Mouse (Mus musculus) hindbrain, embryonic 14.5 days (tissue): ENCODE results near the gene Aqr. TPM values are rescaled to one million over a fixed set of nuclear protein-coding genes. Genes with fewer than 3 reads are reported as not detected.
A peak's percentile ranks its signal among the peaks of the same experiment; 100 is the strongest.

Experiments
- ATAC-seq: fragments of 200-750 bp; cut with Nextera tagmentation; 2 replicates; pipeline ENCODE4 v1.8.0; 2017; ENCODE audit warnings: moderate number of reproducible peaks, mild to moderate bottlenecking, moderate TSS enrichment, moderate library complexity; ENCODE audit not compliant: low FRiP score
- DNase-seq: peaks from one replicate; pipeline ENCODE4 v3.0.0-alpha.2; 2015; ENCODE audit warnings: low spot score
- H3K27ac ChIP-seq: fragments of 300-500 bp; sonication (generic); 2 replicates; pipeline ENCODE4 v1.5.1; 2014; ENCODE audit warnings: mild to moderate bottlenecking, moderate library complexity
- H3K27me3 ChIP-seq: fragments of 300-500 bp; sonication (generic); 2 replicates; pipeline ENCODE4 v1.6.1; 2014; ENCODE audit warnings: mild to moderate bottlenecking, low read length, mixed read lengths; ENCODE audit not compliant: control insufficient read depth, insufficient read depth
- H3K36me3 ChIP-seq: fragments of 300-500 bp; sonication (generic); replicated peaks from 2 replicates; pipeline ENCODE4 v1.6.1; 2014; ENCODE audit not compliant: control insufficient read depth, insufficient read depth
- H3K4me1 ChIP-seq: fragments of 300-500 bp; sonication (generic); replicated peaks from 2 replicates; pipeline ENCODE4 v1.6.1; 2014; ENCODE audit warnings: antibody characterized with exemption, low read length, mixed read lengths; ENCODE audit not compliant: control insufficient read depth, insufficient read depth
- H3K4me2 ChIP-seq: fragments of 300-500 bp; sonication (generic); replicated peaks from 2 replicates; pipeline ENCODE4 v1.6.1; 2014; ENCODE audit warnings: mild to moderate bottlenecking, moderate library complexity
- H3K4me3 ChIP-seq: fragments of 300-500 bp; sonication (generic); replicated peaks from 2 replicates; pipeline ENCODE4 v1.5.1; 2014; ENCODE audit warnings: mild to moderate bottlenecking, low read length
- H3K9ac ChIP-seq: fragments of 300-500 bp; sonication (generic); 2 replicates; pipeline ENCODE4 v1.6.1; 2014
- H3K9me3 ChIP-seq: fragments of 300-500 bp; sonication (generic); 2 replicates; pipeline ENCODE4 v1.6.1; 2016; ENCODE audit warnings: low read length; ENCODE audit not compliant: control insufficient read depth
- WGBS: fragments of 180-500 bp; shearing (Covaris S2); extraction: QIAGEN DNeasy Blood & Tissue Kit; methylation state at CpG from one replicate; pipeline ENCODE4 v1.1.7; 2014; 5-methylcytosine and 5-hydroxymethylcytosine counted together
- microRNA-seq: library from miRNA; unstranded; fragments of <30 nt; microRNA quantifications from one replicate; pipeline ENCODE4, GENCODE M21; 2016
- polyA plus RNA-seq: library from polyadenylated mRNA; unstranded; fragments of >200 nt; fragmentation: Nextera tagmentation; extraction: Ambion mirVana; gene quantifications from 2 replicates; pipeline ENCODE4 v1.2.1, GENCODE M21; 2014

The Aqr gene
- polyA plus RNA-seq, 1 experiment from 2014 or later = 42.9 TPM

DNA sequence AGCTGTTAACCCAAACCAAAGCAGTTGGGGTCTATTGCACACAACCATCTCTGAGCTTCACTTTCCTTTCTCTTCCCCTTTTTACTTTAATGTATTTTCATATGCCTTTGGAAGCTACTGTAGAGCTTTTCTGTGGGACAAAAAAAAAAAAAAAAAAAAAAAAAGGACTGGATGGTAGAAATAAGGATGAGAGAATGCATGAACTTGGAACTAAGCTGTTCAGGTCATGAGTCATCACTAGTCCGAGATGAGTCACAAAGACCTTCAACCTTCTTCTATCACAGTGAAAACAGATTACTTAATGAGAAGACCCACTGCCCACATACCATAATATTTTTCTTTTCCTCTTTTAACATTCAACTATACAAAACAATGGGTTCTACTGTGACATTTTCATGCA lies 127.2 kb downstream of the Aqr start:
- DNase-seq (no peak), ATAC-seq (no peak)
- WGBS = 69% methylated on average over 1 of the region's 1 CpGs
- Histone ChIP-seq H3K4me3 (no peak overlapping the region), H3K4me2 (no peak overlapping the region), H3K36me3 (no peaks in the 10 kb centered on the region), H3K27ac (no peak overlapping the region), H3K9me3 (no peaks in the 10 kb centered on the region), H3K27me3 (no peaks in the 10 kb centered on the region), H3K9ac (no peak overlapping the region), H3K4me1 (0 out of 2 replicates have a peak, but pooled peaks cover 3% of the 10 kb centered on the region)

DNA sequence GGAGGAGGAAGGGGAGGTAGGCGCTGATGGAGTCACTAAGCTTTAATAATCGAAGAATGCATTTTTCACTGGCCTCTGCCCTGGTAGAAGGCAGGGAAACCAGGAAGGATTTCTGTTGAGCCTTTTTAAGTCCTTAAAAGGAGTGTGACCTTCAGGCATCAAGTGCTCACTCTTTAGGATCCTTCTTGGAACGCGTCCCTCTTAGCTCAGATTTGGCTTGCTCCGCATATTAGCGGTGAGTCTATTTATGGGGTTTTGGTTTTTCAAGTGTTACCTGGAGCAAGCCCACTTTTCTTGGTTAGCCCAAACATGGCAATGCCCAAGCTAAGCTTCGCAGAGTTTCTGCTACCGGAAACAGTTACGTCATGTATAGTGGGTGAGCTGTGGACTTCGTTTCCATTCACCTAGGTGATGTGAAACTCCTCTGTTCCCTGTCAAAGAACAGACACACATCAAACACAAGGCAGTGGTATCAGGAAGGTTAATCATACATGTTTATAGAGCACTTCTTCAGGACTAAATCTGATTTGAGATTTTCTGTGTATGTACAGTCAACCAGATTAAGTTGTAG lies 128.5 kb downstream of the Aqr start:
- Histone ChIP-seq H3K9me3 (no peaks in the 10 kb centered on the region), H3K4me3 (no peak overlapping the region), H3K4me1 (0 out of 2 replicates have a peak, but pooled peaks cover 3% of the 10 kb centered on the region), H3K4me2 (no peak overlapping the region), H3K9ac (no peak overlapping the region), H3K36me3 (no peaks in the 10 kb centered on the region), H3K27me3 (no peaks in the 10 kb centered on the region), H3K27ac (no peak overlapping the region)
- 94% methylated on average over 10 of the region's 10 CpGs for WGBS
- ATAC-seq = no peak
- DNase-seq = no peak

DNA sequence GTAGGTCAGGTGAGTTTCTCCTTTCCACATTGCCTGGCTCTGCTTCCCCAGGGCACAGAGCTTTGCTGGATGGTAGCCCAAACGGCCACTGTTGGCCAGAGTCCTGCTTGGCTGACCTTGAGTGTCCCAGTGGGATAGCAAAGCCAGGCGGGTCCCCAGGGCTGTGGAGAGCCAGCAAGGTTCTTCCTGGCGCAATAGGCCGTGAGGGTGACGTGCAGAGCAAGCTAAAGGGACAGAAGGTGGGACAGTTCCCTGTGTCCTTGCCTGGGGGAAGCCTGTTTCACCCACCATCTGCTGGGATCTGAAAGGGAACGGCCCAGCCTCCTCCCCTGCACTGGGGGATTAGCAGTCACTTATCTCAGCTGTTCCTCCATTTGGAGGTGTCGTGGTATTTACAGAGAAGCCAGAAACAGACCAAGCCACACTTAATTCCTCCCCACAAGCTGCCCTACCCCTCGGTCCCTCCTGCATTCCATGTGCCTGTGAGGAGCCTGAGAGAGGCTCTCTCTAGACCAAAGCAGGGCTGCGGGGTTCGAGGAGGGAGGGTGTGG lies 129.4 kb downstream of the Aqr start:
- Histone ChIP-seq H3K36me3 (no peaks in the 10 kb centered on the region), H3K4me2 (no peak overlapping the region), H3K27ac (no peak overlapping the region), H3K4me1 (0 out of 2 replicates have a peak, but pooled peaks cover 3% of the 10 kb centered on the region), H3K9ac (no peak overlapping the region), H3K4me3 (no peak overlapping the region), H3K9me3 (no peaks in the 10 kb centered on the region), H3K27me3 (no peaks in the 10 kb centered on the region)
- DNase-seq (no peak), ATAC-seq (no peak)
- WGBS = 33% methylated on average over 10 of the region's 10 CpGs

DNA sequence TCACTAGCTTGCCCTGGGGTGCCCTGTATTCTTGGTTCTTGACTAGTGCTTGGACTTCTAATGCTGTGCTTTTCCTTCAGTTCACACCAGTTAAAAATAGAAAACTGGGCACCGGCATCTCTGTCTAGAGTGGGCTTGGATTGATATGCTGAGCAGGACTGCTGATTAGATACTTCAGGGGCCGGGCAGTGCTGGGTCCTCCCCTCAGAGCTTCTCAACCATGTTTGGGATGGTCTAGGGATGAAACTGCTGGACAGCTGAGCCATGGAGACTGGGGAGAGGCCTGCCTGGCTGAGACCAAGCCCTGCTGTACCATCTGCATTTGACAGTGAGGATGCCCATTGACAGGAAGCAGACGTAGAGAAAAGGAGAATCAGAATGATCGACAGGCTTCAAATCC lies 132.7 kb downstream of the Aqr start:
- ATAC-seq (no peak), DNase-seq (no peak)
- H3K27me3 ChIP-seq = no peaks in the 10 kb centered on the region
- H3K36me3 ChIP-seq = no peaks in the 10 kb centered on the region
- H3K27ac ChIP-seq = no peak overlapping the region
- H3K9me3 ChIP-seq = no peaks in the 10 kb centered on the region
- no peak overlapping the region for H3K4me2 ChIP-seq
- no peaks in the 10 kb centered on the region for H3K4me1 ChIP-seq
- H3K4me3 ChIP-seq = no peak overlapping the region
- WGBS = 88% methylated on average over 4 of the region's 4 CpGs
- no peak overlapping the region for H3K9ac ChIP-seq

DNA sequence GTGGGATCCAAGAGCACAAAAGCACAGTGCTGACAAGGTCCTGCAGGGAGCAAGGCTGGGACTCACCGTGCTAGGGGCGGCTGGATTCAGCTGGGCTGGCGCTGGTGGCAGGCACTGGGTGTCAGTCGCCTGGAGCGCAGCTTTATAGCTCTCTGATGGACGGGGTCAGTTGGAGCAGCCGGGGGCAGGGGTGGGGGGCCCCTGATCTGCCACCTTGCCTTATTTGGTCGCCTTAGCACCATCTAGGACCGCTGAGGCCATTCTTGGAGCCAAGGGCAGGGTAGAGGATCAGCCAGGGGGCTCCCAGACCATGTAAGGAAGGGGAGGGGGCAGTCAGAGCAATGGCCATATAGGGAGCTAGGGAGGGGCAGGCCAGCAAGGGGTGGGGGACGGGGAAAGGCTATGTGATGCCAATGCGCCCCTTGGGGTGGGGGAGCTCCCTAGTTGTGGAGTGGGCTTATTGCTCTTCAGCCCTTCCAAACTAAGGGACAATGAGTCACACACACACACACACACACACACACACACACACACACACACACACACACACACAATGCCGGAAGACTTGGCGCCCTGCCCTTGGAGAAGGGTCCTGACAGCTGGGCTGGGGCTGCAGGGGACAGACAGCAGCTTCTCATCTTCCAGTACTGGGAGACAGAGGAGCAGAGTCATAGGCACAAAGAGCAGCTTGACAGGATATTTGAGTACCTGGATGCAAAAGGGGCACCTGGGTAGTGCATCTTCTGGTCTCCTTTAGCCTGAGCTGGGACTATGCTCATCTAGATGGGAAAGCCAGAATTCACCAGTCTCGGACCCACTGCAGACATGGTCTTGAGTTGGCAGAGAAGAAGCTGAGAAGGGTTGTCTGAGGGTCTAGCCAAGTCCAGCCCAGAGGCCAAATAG lies 133.9 kb downstream of the Aqr start, which contains the start of gene Actc1:
Gene Actc1, minus strand, starts transcription at position 853 of the 903 bp plus-strand sequence.
- Histone ChIP-seq H3K4me2 (no peak within 1 kb of the TSS), H3K4me1 (no peaks in the 10 kb centered on the region), H3K27ac (no peak within 1 kb of the TSS), H3K36me3 (no peaks in the 10 kb centered on the region), H3K4me3 (no peak within 1 kb of the TSS), H3K9ac (no peak within 1 kb of the TSS), H3K27me3 (no peaks in the 10 kb centered on the region), H3K9me3 (no peaks in the 10 kb centered on the region)
- DNase-seq = no peak
- WGBS = 45% methylated on average over 14 of the region's 14 CpGs
- peak; percentile 53; the same call in 1 of the 2 replicates for ATAC-seq

DNA sequence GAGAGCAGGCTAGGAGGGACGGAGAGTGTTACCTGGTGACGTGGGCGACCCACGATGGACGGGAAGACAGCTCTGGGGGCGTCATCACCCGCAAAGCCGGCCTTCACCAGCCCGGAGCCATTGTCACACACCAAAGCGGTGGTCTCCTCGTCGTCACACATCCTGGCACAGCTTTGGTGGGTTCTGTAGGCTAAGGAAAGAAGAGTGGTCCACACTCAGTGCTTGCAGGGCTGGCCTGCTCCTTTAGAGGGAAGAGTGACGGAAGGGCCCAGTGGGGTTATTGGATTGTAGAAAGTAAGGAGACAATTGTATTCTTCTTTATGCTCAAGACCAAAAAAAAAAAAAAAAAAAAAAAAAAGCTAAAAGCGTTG lies 135.0 kb downstream of the Aqr start:
- 94% methylated on average over 13 of the region's 14 CpGs for WGBS
- Histone ChIP-seq H3K4me1 (no peaks in the 10 kb centered on the region), H3K27me3 (no peaks in the 10 kb centered on the region), H3K27ac (no peak overlapping the region), H3K4me3 (no peak overlapping the region), H3K9ac (no peak overlapping the region), H3K36me3 (no peaks in the 10 kb centered on the region), H3K4me2 (no peak overlapping the region), H3K9me3 (no peaks in the 10 kb centered on the region)
- DNase-seq = no peak
- ATAC-seq = no peak

Small RNA genes lying within 50 kb of the gene (microRNA-seq; reads per million reads assigned to microRNA genes)
- gene Mir7002 = not detected

Other genes starting within 250 kb of the Aqr start
- 7.0 and 7.9 TPM in 2 replicates for gene Gjd2, start 173.4 kb downstream of the Aqr start, polyA plus RNA-seq
- 0.33 and 0.82 TPM in 2 replicates for gene Actc1, start 133.5 kb downstream of the Aqr start, polyA plus RNA-seq
- gene Zfp770, start 14.4 kb upstream of the Aqr start, polyA plus RNA-seq = 6.6 and 8.0 TPM in 2 replicates